Mouse (Mus musculus) heart, postnatal 0 days (tissue): Measurements from ENCODE around the gene Dpp9.

Source experiments
- CTCF ChIP-seq: IDR thresholded peaks from 2 replicates; pipeline ENCODE4 v1.5.1; 2016; ENCODE audit warnings: antibody characterized with exemption, control low read depth, low read depth
- EP300 ChIP-seq: IDR thresholded peaks from 2 replicates; pipeline ENCODE4 v1.6.1; 2016; ENCODE audit warnings: antibody characterized with exemption, low read depth

GRCm38 (mm10) chr17:56171881-56172280, 46.8 kb downstream of the Dpp9 start:
- TF ChIP-seq CTCF, result no peak
- TF ChIP-seq EP300, result no peak
